Mouse (Mus musculus): ENCODE measurements around the gene Osbpl8. TPM values are rescaled to one million over a fixed set of nuclear protein-coding genes. Genes with fewer than 3 reads are reported as not detected.
"Not testable (repeated sequence)": the region's sequence is repeated elsewhere in the genome, so short reads cannot be mapped to it uniquely, and the experiment has no call there.

The Osbpl8 gene
- polyA plus RNA-seq, 1 experiment: 166 TPM

- TF ChIP-seq CTCF (IDR thresholded peaks at IDR 0.05; ENCODE audit: low read depth, low read length) (no peak), POLR2A (IDR thresholded peaks at IDR 0.05; ENCODE audit: borderline replicate concordance, low read depth, low read length) (no peak)
- Histone ChIP-seq H3K4me3 (ENCODE audit: insufficient read depth, low read length) (no peak overlapping the region), H3K4me1 (ENCODE audit: control insufficient read depth, insufficient read depth, low read length) (peaks cover 72% of the 10 kb centered on the region), H3K27ac (ENCODE audit: insufficient read depth, low read depth, low read length) (peak overlapping the region; percentile 93)
Measured at GRCm38 (mm10) chr10:111128493-111128892, 36.1 kb upstream of the Osbpl8 start.

GRCm38 (mm10) chr10:111129867-111130620, 34.5 kb upstream of the Osbpl8 start:
- peak overlapping the region; percentile 66 for H3K27ac ChIP-seq (ENCODE audit: insufficient read depth, low read depth, low read length)
- no peak for TF ChIP-seq POLR2A (IDR thresholded peaks at IDR 0.05; ENCODE audit: borderline replicate concordance, low read depth, low read length)
- no peak for TF ChIP-seq CTCF (IDR thresholded peaks at IDR 0.05; ENCODE audit: low read depth, low read length)
- peaks cover 77% of the 10 kb centered on the region for H3K4me1 ChIP-seq (ENCODE audit: control insufficient read depth, insufficient read depth, low read length)
- H3K4me3 ChIP-seq (ENCODE audit: insufficient read depth, low read length): no peak overlapping the region

GRCm38 (mm10) chr10:111130872-111131271, 33.7 kb upstream of the Osbpl8 start:
- H3K4me1 ChIP-seq (ENCODE audit: control insufficient read depth, insufficient read depth, low read length): peaks cover 75% of the 10 kb centered on the region
- H3K4me3 ChIP-seq (ENCODE audit: insufficient read depth, low read length): no peak overlapping the region
- no peak for TF ChIP-seq POLR2A (IDR thresholded peaks at IDR 0.05; ENCODE audit: borderline replicate concordance, low read depth, low read length)
- no peak for TF ChIP-seq CTCF (IDR thresholded peaks at IDR 0.05; ENCODE audit: low read depth, low read length)
- peak overlapping the region; percentile 90 for H3K27ac ChIP-seq (ENCODE audit: insufficient read depth, low read depth, low read length)

DNA sequence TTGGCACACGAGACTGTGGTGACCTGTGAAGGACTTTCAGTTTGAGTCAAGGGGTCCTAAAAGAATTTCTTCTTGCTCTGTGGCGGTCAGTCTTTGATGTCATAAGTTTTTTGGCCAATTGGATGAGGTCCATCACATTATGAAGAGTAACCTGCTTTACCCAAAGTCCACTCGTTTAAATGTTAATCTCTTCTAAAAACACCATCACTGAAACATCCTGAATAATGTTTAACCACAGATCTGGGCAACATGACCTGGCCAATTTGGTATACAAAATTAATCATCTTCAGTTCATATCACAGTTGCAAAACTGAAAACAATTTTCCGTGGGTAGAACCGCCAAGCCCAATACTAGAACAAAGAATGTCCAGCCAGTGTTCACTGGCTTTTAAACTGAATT, 31.3 kb upstream of the Osbpl8 start:
- peak overlapping the region; percentile 97; the same call in 1 of the 2 replicates for H3K27ac ChIP-seq (ENCODE audit: insufficient read depth, low read depth, low read length)
- peaks cover 60% of the 10 kb centered on the region for H3K4me1 ChIP-seq (ENCODE audit: control insufficient read depth, insufficient read depth, low read length)
- no peak overlapping the region for H3K4me3 ChIP-seq (ENCODE audit: insufficient read depth, low read length)
- TF ChIP-seq POLR2A (IDR thresholded peaks at IDR 0.05; ENCODE audit: borderline replicate concordance, low read depth, low read length) (no peak), CTCF (IDR thresholded peaks at IDR 0.05; ENCODE audit: low read depth, low read length) (no peak)

DNA sequence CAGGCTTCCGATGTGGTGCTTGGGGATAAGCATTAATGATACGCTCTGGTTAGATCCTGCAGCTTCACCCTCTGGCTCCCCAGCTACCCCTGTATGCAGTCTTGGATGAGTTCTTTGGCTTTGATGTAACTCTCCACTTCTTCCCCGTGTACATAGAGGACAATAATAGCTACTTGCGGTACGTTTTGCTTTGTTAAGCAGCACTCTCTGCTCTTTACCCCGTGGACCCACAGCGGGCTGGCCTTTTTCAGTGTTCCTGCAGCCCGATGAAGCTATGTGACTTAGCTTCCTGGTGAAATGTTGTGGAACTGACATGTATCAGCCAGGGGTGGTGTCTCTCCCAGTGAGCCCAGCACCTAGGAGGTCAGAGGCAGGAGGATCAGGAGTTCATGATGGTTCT, 30.6 kb upstream of the Osbpl8 start:
- peak overlapping the region; percentile 84 for H3K27ac ChIP-seq (ENCODE audit: insufficient read depth, low read depth, low read length)
- TF ChIP-seq POLR2A (IDR thresholded peaks at IDR 0.05; ENCODE audit: borderline replicate concordance, low read depth, low read length) (no peak), CTCF (IDR thresholded peaks at IDR 0.05; ENCODE audit: low read depth, low read length) (no peak)
- peaks cover 58% of the 10 kb centered on the region for H3K4me1 ChIP-seq (ENCODE audit: control insufficient read depth, insufficient read depth, low read length)
- no peak overlapping the region for H3K4me3 ChIP-seq (ENCODE audit: insufficient read depth, low read length)

- H3K27ac ChIP-seq (ENCODE audit: insufficient read depth, low read depth, low read length): peak overlapping the region; percentile 84
Measured at GRCm38 (mm10) chr10:111134412-111134957, 30.1 kb upstream of the Osbpl8 start.

DNA sequence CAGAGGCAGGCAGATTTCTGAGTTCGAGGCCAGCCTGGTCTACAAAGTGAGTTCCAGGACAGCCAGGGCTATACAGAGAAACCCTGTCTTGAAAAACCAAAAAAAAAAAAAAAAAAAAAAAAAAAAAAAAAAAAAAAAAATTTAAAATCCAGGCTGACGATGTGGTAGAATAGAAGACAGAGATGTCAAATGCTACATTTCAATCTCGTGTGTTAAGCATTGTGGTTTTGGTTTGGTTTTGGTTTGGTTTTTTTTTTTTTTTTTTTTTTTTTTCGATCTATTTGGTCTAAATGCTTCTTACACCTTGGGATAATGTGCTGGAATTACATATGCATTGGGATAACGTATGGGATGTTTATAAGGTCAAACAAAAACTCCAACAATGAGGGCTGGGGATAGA, 28.2 kb upstream of the Osbpl8 start:
- not testable (repeated sequence) for H3K4me3 ChIP-seq (ENCODE audit: insufficient read depth, low read length); H3K27ac ChIP-seq (ENCODE audit: insufficient read depth, low read depth, low read length)
- peaks cover 42% of the 10 kb centered on the region for H3K4me1 ChIP-seq (ENCODE audit: control insufficient read depth, insufficient read depth, low read length)

More at GRCm38 (mm10) chr10:111134412-111134957, 30.1 kb upstream of the Osbpl8 start:
- TF ChIP-seq CTCF (IDR thresholded peaks at IDR 0.05; ENCODE audit: low read depth, low read length) (0 out of 2 replicates have a peak, but pooled peaks have one; percentile 10), POLR2A (IDR thresholded peaks at IDR 0.05; ENCODE audit: borderline replicate concordance, low read depth, low read length) (no peak)
- H3K4me1 ChIP-seq (ENCODE audit: control insufficient read depth, insufficient read depth, low read length): peaks cover 57% of the 10 kb centered on the region
- H3K4me3 ChIP-seq (ENCODE audit: insufficient read depth, low read length): no peak overlapping the region

DNA sequence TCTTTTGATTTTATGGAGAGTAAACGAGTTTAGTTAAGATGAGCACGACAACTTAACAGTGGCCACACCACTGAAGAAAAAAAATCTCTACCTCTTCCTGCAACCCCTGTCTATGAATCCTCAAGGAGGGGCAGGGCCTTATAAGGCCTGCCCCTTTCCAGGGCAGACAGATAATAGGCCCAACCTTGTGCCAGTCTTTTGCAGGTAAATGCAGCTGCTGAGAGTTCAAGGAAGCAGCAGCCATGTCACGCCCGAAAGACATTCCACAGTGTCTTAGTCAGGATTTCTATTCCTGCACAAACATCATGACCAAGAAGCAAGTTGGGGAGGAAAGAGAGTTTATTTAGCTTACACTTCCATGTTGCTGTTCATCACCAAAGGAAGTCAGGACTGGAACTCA, 26.6 kb upstream of the Osbpl8 start:
- TF ChIP-seq POLR2A (IDR thresholded peaks at IDR 0.05; ENCODE audit: borderline replicate concordance, low read depth, low read length) (no peak), CTCF (IDR thresholded peaks at IDR 0.05; ENCODE audit: low read depth, low read length) (no peak)
- Histone ChIP-seq H3K4me3 (ENCODE audit: insufficient read depth, low read length) (no peak overlapping the region), H3K4me1 (ENCODE audit: control insufficient read depth, insufficient read depth, low read length) (peaks cover 34% of the 10 kb centered on the region), H3K27ac (ENCODE audit: insufficient read depth, low read depth, low read length) (no peak overlapping the region)

GRCm38 (mm10) chr10:111139170-111139569, 25.4 kb upstream of the Osbpl8 start:
- no peak for TF ChIP-seq CTCF (IDR thresholded peaks at IDR 0.05; ENCODE audit: low read depth, low read length)
- no peak for TF ChIP-seq POLR2A (IDR thresholded peaks at IDR 0.05; ENCODE audit: borderline replicate concordance, low read depth, low read length)
- Histone ChIP-seq H3K4me1 (ENCODE audit: control insufficient read depth, insufficient read depth, low read length) (peaks cover 21% of the 10 kb centered on the region), H3K4me3 (ENCODE audit: insufficient read depth, low read length) (no peak overlapping the region), H3K27ac (ENCODE audit: insufficient read depth, low read depth, low read length) (no peak overlapping the region)

- TF ChIP-seq POLR2A (IDR thresholded peaks at IDR 0.05; ENCODE audit: borderline replicate concordance, low read depth, low read length) (no peak), CTCF (IDR thresholded peaks at IDR 0.05; ENCODE audit: low read depth, low read length) (no peak)
- H3K4me1 ChIP-seq (ENCODE audit: control insufficient read depth, insufficient read depth, low read length): peaks cover 14% of the 10 kb centered on the region
- H3K27ac ChIP-seq (ENCODE audit: insufficient read depth, low read depth, low read length): no peak overlapping the region
- H3K4me3 ChIP-seq (ENCODE audit: insufficient read depth, low read length): no peak overlapping the region
Measured at GRCm38 (mm10) chr10:111139881-111140280, 24.7 kb upstream of the Osbpl8 start.
